Mouse (Mus musculus) cerebellum, adult 2 months (tissue): Measurements from ENCODE around the gene Gpr1. TPM values are rescaled to one million over a fixed set of nuclear protein-coding genes. Genes with fewer than 3 reads are reported as not detected.

ENCODE experiments used
- DNase-seq, 2 experiments: peaks; one replicate each; pipeline ENCODE4 v3.0.0; 2021
- H3K27ac ChIP-seq: fragments of 200-500 bp; 2 replicates; pipeline ENCODE4 v1.5.1; 2012; ENCODE audit warnings: low read length, control low read depth, inconsistent platforms; ENCODE audit not compliant: insufficient read depth
- H3K27me3 ChIP-seq: fragments of 200-500 bp; 2 replicates; pipeline ENCODE4 v1.6.1; 2012; ENCODE audit warnings: inconsistent platforms, mild to moderate bottlenecking, low read length, moderate library complexity; ENCODE audit not compliant: control insufficient read depth, insufficient read depth
- H3K4me1 ChIP-seq: fragments of 200-500 bp; 2 replicates; pipeline ENCODE4 v1.6.1; 2011; ENCODE audit warnings: low read length; ENCODE audit not compliant: control insufficient read depth, insufficient read depth
- H3K4me3 ChIP-seq: fragments of 200-500 bp; replicated peaks from 2 replicates; pipeline ENCODE3; 2011; ENCODE audit warnings: mild to moderate bottlenecking, low read depth, low read length, control low read depth; ENCODE audit not compliant: insufficient read depth
- CTCF ChIP-seq: fragments of 200-500 bp; IDR thresholded peaks from 2 replicates; pipeline ENCODE4 v1.5.1; 2011; ENCODE audit warnings: low read depth, mild to moderate bottlenecking, control low read depth, low read length, moderate library complexity, borderline replicate concordance; ENCODE audit not compliant: insufficient read depth
- POLR2A ChIP-seq: fragments of 200-500 bp; IDR thresholded peaks from 2 replicates; pipeline ENCODE4 v1.6.1; 2011; ENCODE audit warnings: low read length, control low read depth, borderline replicate concordance; ENCODE audit not compliant: insufficient read depth
- WGBS: fragments of 180-500 bp; shearing (Covaris S2); methylation state at CpG from one replicate; pipeline ENCODE4 v1.1.7; 2018; 5-methylcytosine and 5-hydroxymethylcytosine counted together
- polyA plus RNA-seq: library from polyadenylated mRNA; depleted of rRNA; stranded (reverse); fragments of >200 nt; gene quantifications from 2 replicates; pipeline ENCODE4 v1.2.3, GENCODE M21; 2012

The Gpr1 gene
- polyA plus RNA-seq, 1 experiment: 0.20 TPM

- 68% methylated on average over 4 of the region's 4 CpGs for WGBS
- Histone ChIP-seq H3K4me3 (no peak overlapping the region), H3K27me3 (peaks cover 11% of the 10 kb centered on the region; the same call in 1 of the 2 replicates), H3K27ac (no peak overlapping the region), H3K4me1 (no peaks in the 10 kb centered on the region)
- DNase-seq: no peak
- TF ChIP-seq POLR2A (no peak), CTCF (no peak)
Measured at GRCm38 (mm10) chr1:63243854-63244253, 29.5 kb upstream of the Gpr1 start.

DNA sequence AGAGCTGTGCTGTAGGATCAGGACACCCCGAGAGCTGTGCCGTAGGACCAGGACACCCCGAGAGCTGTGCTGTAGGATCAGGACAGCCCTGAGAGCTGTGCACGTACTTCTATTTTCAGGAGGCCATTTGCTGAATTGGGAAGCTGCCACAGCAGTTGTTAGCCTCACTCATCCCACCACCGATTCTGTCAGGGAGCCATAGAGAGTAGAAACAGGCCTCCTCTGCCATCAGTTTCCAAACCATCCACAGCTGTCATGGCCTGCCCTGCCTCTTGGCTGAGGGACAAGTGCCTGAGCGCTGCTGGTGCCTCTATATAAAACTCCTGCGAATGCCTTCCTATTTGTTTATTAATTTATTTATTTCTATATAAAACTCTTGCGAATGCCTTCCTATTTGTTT is 25.4 kb upstream of the Gpr1 start:
- Histone ChIP-seq H3K4me3 (no peak overlapping the region), H3K27me3 (no peaks in the 10 kb centered on the region; the same call in 1 of the 2 replicates), H3K27ac (no peak overlapping the region), H3K4me1 (no peaks in the 10 kb centered on the region)
- no peak for TF ChIP-seq CTCF
- no peak for TF ChIP-seq POLR2A
- no peak for DNase-seq
- WGBS: 60% methylated on average over 8 of the region's 8 CpGs

DNA sequence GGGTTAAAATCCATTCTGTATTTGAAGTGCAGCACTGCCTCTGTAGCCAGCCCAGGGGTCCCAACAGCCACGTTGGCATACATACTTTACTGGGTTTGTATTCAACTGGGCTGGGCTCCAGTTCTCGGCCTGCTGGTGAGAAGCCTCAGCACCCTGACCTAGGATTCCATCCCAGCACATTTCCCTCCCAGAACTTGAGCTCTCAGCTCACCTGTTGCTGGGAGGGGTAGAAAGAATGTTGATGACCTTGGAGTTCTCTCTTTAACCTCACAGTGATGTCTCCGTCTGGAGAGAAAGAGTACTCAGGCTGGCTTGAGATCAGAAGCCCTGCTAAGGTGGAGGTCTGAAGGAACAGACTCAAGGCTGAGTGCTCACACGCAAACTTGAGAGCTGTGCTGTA is 25.0 kb upstream of the Gpr1 start:
- Histone ChIP-seq H3K27ac (no peak overlapping the region), H3K4me1 (no peaks in the 10 kb centered on the region), H3K4me3 (no peak overlapping the region), H3K27me3 (no peaks in the 10 kb centered on the region; the same call in 1 of the 2 replicates)
- no peak for TF ChIP-seq POLR2A
- TF ChIP-seq CTCF: no peak
- WGBS: 30% methylated on average over 4 of the region's 4 CpGs
- no peak for DNase-seq

DNA sequence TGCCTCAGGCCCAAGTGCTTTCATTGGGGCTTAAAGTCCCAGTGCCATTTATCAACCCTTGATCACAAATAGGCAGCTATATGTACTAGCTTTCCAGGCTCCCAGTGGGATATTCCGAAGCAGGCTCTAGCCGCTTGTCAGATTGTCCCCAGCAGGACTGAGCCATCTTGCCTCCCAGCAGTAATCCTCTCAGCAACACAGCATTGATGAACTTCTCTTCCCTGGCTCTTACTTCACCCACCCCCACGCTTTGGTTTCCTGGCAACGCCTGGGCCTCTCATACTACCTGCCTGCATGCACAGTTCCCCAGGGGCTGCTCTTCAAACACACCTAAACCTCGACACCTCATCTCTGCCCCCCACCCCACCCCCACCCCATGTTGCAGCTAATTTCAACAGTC is 23.0 kb upstream of the Gpr1 start:
- no peak overlapping the region for H3K27ac ChIP-seq
- H3K4me1 ChIP-seq: no peaks in the 10 kb centered on the region
- no peak for DNase-seq
- no peaks in the 10 kb centered on the region for H3K27me3 ChIP-seq
- H3K4me3 ChIP-seq: no peak overlapping the region
- TF ChIP-seq POLR2A (no peak), CTCF (no peak)
- 14% methylated on average over 5 of the region's 5 CpGs for WGBS

GRCm38 (mm10) chr1:63227241-63227640 is 12.9 kb upstream of the Gpr1 start:
- H3K27me3 ChIP-seq: no peaks in the 10 kb centered on the region
- no peak overlapping the region for H3K4me3 ChIP-seq
- no peaks in the 10 kb centered on the region for H3K4me1 ChIP-seq
- 83% methylated on average over 5 of the region's 5 CpGs for WGBS
- H3K27ac ChIP-seq: no peak overlapping the region
- DNase-seq: no peak
- TF ChIP-seq POLR2A (no peak), CTCF (no peak)

GRCm38 (mm10) chr1:63225890-63226289 is 11.5 kb upstream of the Gpr1 start:
- H3K27me3 ChIP-seq: no peaks in the 10 kb centered on the region
- 11% methylated on average over 7 of the region's 7 CpGs for WGBS
- DNase-seq: no peak
- H3K4me1 ChIP-seq: no peaks in the 10 kb centered on the region
- no peak overlapping the region for H3K4me3 ChIP-seq
- TF ChIP-seq POLR2A (no peak), CTCF (no peak)
- H3K27ac ChIP-seq: no peak overlapping the region

DNA sequence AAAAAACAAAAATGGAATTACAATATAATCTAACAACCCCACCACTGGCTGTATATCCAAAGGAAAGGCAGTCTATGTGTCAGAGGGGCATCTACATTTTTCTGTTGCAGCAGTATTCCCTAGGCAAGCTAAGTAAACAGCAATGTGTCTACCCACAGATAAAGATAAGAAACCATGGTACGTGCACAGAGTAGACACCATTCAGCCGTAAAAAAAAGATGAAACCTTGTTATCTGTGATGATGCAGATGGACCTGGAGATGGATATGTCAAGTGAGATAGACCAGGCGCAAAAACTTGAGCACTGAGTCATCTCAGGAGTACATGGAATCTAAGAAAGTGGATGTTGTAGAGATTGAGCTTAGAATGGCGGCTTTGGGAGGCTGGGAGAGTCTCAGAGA is 10.7 kb upstream of the Gpr1 start:
- TF ChIP-seq POLR2A: no peak
- TF ChIP-seq CTCF: no peak
- H3K27ac ChIP-seq: no peak overlapping the region
- WGBS: 93% methylated on average over 4 of the region's 4 CpGs
- no peaks in the 10 kb centered on the region for H3K4me1 ChIP-seq
- H3K4me3 ChIP-seq: no peak overlapping the region
- DNase-seq: no peak
- no peaks in the 10 kb centered on the region for H3K27me3 ChIP-seq

- DNase-seq: no peak
- H3K4me1 ChIP-seq: no peaks in the 10 kb centered on the region
- no peak overlapping the region for H3K4me3 ChIP-seq
- no peak overlapping the region for H3K27ac ChIP-seq
- WGBS: 93% methylated on average over 4 of the region's 4 CpGs
- TF ChIP-seq CTCF: no peak
- no peak for TF ChIP-seq POLR2A
- no peaks in the 10 kb centered on the region; the same call in 1 of the 2 replicates for H3K27me3 ChIP-seq
Measured at GRCm38 (mm10) chr1:63219277-63219676, 4.9 kb upstream of the Gpr1 start.
